Mouse (Mus musculus) neural tube, embryonic 11.5 days (tissue): Measurements from ENCODE around the gene Syvn1. TPM values are rescaled to one million over a fixed set of nuclear protein-coding genes. Genes with fewer than 3 reads are reported as not detected.

ENCODE experiments used
- microRNA-seq: library from miRNA; unstranded; fragments of <30 nt; microRNA quantifications from one replicate; pipeline ENCODE4, GENCODE M21; 2016
- polyA plus RNA-seq: library from polyadenylated mRNA; unstranded; fragments of >200 nt; fragmentation: Nextera tagmentation; extraction: Ambion mirVana; gene quantifications from 2 replicates; pipeline ENCODE4 v1.2.1, GENCODE M21; 2014

Gene Syvn1
- polyA plus RNA-seq, 1 experiment from 2014 or later = 36.7 TPM

Small RNA genes within 50 kb of the gene (microRNA-seq; reads per million reads assigned to microRNA genes)
- 1.8 reads per million for gene Mir6988

Other genes with a start within 250 kb of the Syvn1 start
- gene Frmd8, start 171.3 kb upstream of the Syvn1 start, polyA plus RNA-seq = 19.9 and 20.7 TPM in 2 replicates
- 0.74 and 1.7 TPM in 2 replicates for gene Slc25a45, start 168.8 kb upstream of the Syvn1 start, polyA plus RNA-seq
- 5.7 and 6.6 TPM in 2 replicates for gene Tigd3, start 152.4 kb upstream of the Syvn1 start, polyA plus RNA-seq
- gene Dpf2, start 133.6 kb upstream of the Syvn1 start, polyA plus RNA-seq = 195 and 225 TPM in 2 replicates
- 3.9 and 4.0 TPM in 2 replicates for gene Cdc42ep2, start 121.8 kb upstream of the Syvn1 start, polyA plus RNA-seq
- 75.2 and 79.9 TPM in 2 replicates for gene Pola2, start 82.4 kb upstream of the Syvn1 start, polyA plus RNA-seq
- gene Slc22a20, start 60.4 kb upstream of the Syvn1 start, polyA plus RNA-seq = not detected in 2 replicates
- gene Capn1, start 30.7 kb upstream of the Syvn1 start, polyA plus RNA-seq = 3.4 and 4.4 TPM in 2 replicates
- 81.9 and 84.8 TPM in 2 replicates for gene Mrpl49, start 11.2 kb downstream of the Syvn1 start, polyA plus RNA-seq
- gene Fau, start 11.3 kb downstream of the Syvn1 start, polyA plus RNA-seq = 789 and 790 TPM in 2 replicates
- gene Znhit2, start 14.6 kb downstream of the Syvn1 start, polyA plus RNA-seq = 36.7 and 40.0 TPM in 2 replicates
- 39.6 and 42.9 TPM in 2 replicates for gene Tm7sf2, start 21.8 kb downstream of the Syvn1 start, polyA plus RNA-seq
- 59.1 and 61.2 TPM in 2 replicates for gene Vps51, start 30.7 kb downstream of the Syvn1 start, polyA plus RNA-seq
- gene Tmem262, start 33.5 kb downstream of the Syvn1 start, polyA plus RNA-seq = not detected in 2 replicates
- 0.88 and 1.3 TPM in 2 replicates for gene Gm28374, start 35.7 kb downstream of the Syvn1 start, polyA plus RNA-seq
- 74.3 and 76.8 TPM in 2 replicates for gene Zfpl1, start 38.4 kb downstream of the Syvn1 start, polyA plus RNA-seq
- gene Cdca5, start 38.4 kb downstream of the Syvn1 start, polyA plus RNA-seq = 46.0 and 48.4 TPM in 2 replicates
- gene AC131692.1, start 47.8 kb downstream of the Syvn1 start, polyA plus RNA-seq = not detected in 2 replicates
- 0.53 and 0.77 TPM in 2 replicates for gene Naaladl1, start 59.2 kb downstream of the Syvn1 start, polyA plus RNA-seq
- gene Sac3d1, start 72.1 kb downstream of the Syvn1 start, polyA plus RNA-seq = 62.6 and 66.1 TPM in 2 replicates
- 34.5 and 36.9 TPM in 2 replicates for gene Snx15, start 81.7 kb downstream of the Syvn1 start, polyA plus RNA-seq
- gene Batf2, start 94.4 kb downstream of the Syvn1 start, polyA plus RNA-seq = not detected in 2 replicates
- gene Arl2, start 95.0 kb downstream of the Syvn1 start, polyA plus RNA-seq = 82.6 and 95.1 TPM in 2 replicates
- not detected in 2 replicates for gene Majin, start 137.8 kb downstream of the Syvn1 start, polyA plus RNA-seq
- gene Gpha2, start 179.8 kb downstream of the Syvn1 start, polyA plus RNA-seq = 0.44 and 0.87 TPM in 2 replicates
- gene Ppp2r5b, start 189.3 kb downstream of the Syvn1 start, polyA plus RNA-seq = 47.4 and 61.2 TPM in 2 replicates
- gene Atg2a, start 195.1 kb downstream of the Syvn1 start, polyA plus RNA-seq = 13.3 and 13.8 TPM in 2 replicates
- 71.9 and 82.2 TPM in 2 replicates for gene Ehd1, start 230.1 kb downstream of the Syvn1 start, polyA plus RNA-seq